Mouse (Mus musculus): ENCODE measurements around the gene Tnip2. TPM values are rescaled to one million over a fixed set of nuclear protein-coding genes. Genes with fewer than 3 reads are reported as not detected.

Gene Tnip2
- polyA plus RNA-seq, 1 experiment from 2014 or later, result 15.0 TPM

GRCm38 (mm10) chr5:34488741-34489417 lies 24.9 kb downstream of the Tnip2 start:
- Histone ChIP-seq H3K9me3 (no peaks in the 10 kb centered on the region), H3K4me3 (no peak overlapping the region), H3K36me3 (peaks cover 14% of the 10 kb centered on the region), H3K4me1 (replicated peaks) (no peaks in the 10 kb centered on the region), H3K9ac (no peak overlapping the region), H3K4me2 (no peak overlapping the region), H3K27me3 (no peaks in the 10 kb centered on the region), H3K27ac (replicated peaks) (no peak overlapping the region)
- ATAC-seq (ENCODE audit: low FRiP score, low read depth), result no peak
- 68% methylated on average over 6 of the region's 6 CpGs for WGBS

GRCm38 (mm10) chr5:34487320-34488090 lies 26.3 kb downstream of the Tnip2 start:
- ATAC-seq (ENCODE audit: low FRiP score, low read depth), result no peak
- Histone ChIP-seq H3K36me3 (peaks cover 17% of the 10 kb centered on the region), H3K27me3 (no peaks in the 10 kb centered on the region), H3K4me2 (no peak overlapping the region), H3K27ac (replicated peaks) (no peak overlapping the region), H3K4me1 (replicated peaks) (no peaks in the 10 kb centered on the region), H3K9me3 (no peaks in the 10 kb centered on the region), H3K9ac (no peak overlapping the region), H3K4me3 (no peak overlapping the region)
- 80% methylated on average over 6 of the region's 6 CpGs for whole genome bisulfite sequencing

GRCm38 (mm10) chr5:34485731-34486130 lies 28.1 kb downstream of the Tnip2 start:
- no peak for ATAC-seq (ENCODE audit: low FRiP score, low read depth)
- 94% methylated on average over 15 of the region's 15 CpGs for WGBS
- Histone ChIP-seq H3K36me3 (peaks cover 32% of the 10 kb centered on the region), H3K4me3 (no peak overlapping the region), H3K9ac (no peak overlapping the region), H3K9me3 (no peaks in the 10 kb centered on the region), H3K27me3 (no peaks in the 10 kb centered on the region), H3K27ac (replicated peaks) (no peak overlapping the region), H3K4me2 (no peak overlapping the region), H3K4me1 (replicated peaks) (no peaks in the 10 kb centered on the region)

GRCm38 (mm10) chr5:34480926-34481325 lies 32.9 kb downstream of the Tnip2 start:
- ATAC-seq (ENCODE audit: low FRiP score, low read depth), result no peak
- Histone ChIP-seq H3K27me3 (no peaks in the 10 kb centered on the region), H3K9me3 (no peaks in the 10 kb centered on the region), H3K4me3 (no peak overlapping the region), H3K9ac (no peak overlapping the region), H3K27ac (replicated peaks) (no peak overlapping the region), H3K4me2 (no peak overlapping the region), H3K36me3 (peaks cover 67% of the 10 kb centered on the region), H3K4me1 (replicated peaks) (no peaks in the 10 kb centered on the region)
- WGBS, result 82% methylated on average over 3 of the region's 3 CpGs

- no peak for ATAC-seq (ENCODE audit: low FRiP score, low read depth)
- Histone ChIP-seq H3K36me3 (peaks cover 36% of the 10 kb centered on the region), H3K27me3 (no peaks in the 10 kb centered on the region), H3K9me3 (no peaks in the 10 kb centered on the region), H3K4me1 (replicated peaks) (no peaks in the 10 kb centered on the region), H3K4me3 (no peak overlapping the region), H3K27ac (replicated peaks) (no peak overlapping the region), H3K9ac (no peak overlapping the region), H3K4me2 (no peak overlapping the region)
- 93% methylated on average over 2 of the region's 2 CpGs for WGBS
Observed at GRCm38 (mm10) chr5:34468039-34468775, 45.6 kb downstream of the Tnip2 start.

GRCm38 (mm10) chr5:34466648-34467047 lies 47.1 kb downstream of the Tnip2 start:
- no peaks in the 10 kb centered on the region for H3K9me3 ChIP-seq
- WGBS, result 96% methylated on average over 2 of the region's 2 CpGs
- H3K36me3 ChIP-seq, result peaks cover 50% of the 10 kb centered on the region
- H3K27ac ChIP-seq (replicated peaks), result no peak overlapping the region
- no peak overlapping the region for H3K4me3 ChIP-seq
- no peak overlapping the region for H3K9ac ChIP-seq
- no peak overlapping the region for H3K4me2 ChIP-seq
- no peaks in the 10 kb centered on the region for H3K4me1 ChIP-seq (replicated peaks)
- no peak for ATAC-seq (ENCODE audit: low FRiP score, low read depth)
- H3K27me3 ChIP-seq, result no peaks in the 10 kb centered on the region

GRCm38 (mm10) chr5:34466079-34466478 lies 47.7 kb downstream of the Tnip2 start:
- Histone ChIP-seq H3K4me2 (no peak overlapping the region), H3K9me3 (no peaks in the 10 kb centered on the region), H3K27ac (replicated peaks) (no peak overlapping the region), H3K9ac (no peak overlapping the region), H3K4me3 (no peak overlapping the region), H3K27me3 (no peaks in the 10 kb centered on the region), H3K36me3 (peaks cover 56% of the 10 kb centered on the region), H3K4me1 (replicated peaks) (no peaks in the 10 kb centered on the region)
- WGBS, result 91% methylated on average over 1 of the region's 1 CpGs
- no peak for ATAC-seq (ENCODE audit: low FRiP score, low read depth)

- ATAC-seq (ENCODE audit: low FRiP score, low read depth), result no peak
- no peak overlapping the region for H3K4me2 ChIP-seq
- WGBS, result 83% methylated on average over 6 of the region's 6 CpGs
Observed at GRCm38 (mm10) chr5:34461841-34462240, 52.0 kb downstream of the Tnip2 start.

GRCm38 (mm10) chr5:34461294-34461693 lies 52.5 kb downstream of the Tnip2 start:
- no peak overlapping the region for H3K4me3 ChIP-seq
- no peaks in the 10 kb centered on the region for H3K9me3 ChIP-seq
- WGBS, result 95% methylated on average over 4 of the region's 4 CpGs
- no peak for ATAC-seq (ENCODE audit: low FRiP score, low read depth)
- peaks cover 77% of the 10 kb centered on the region for H3K36me3 ChIP-seq
- no peaks in the 10 kb centered on the region for H3K4me1 ChIP-seq (replicated peaks)
- no peak overlapping the region for H3K27ac ChIP-seq (replicated peaks)
- no peak overlapping the region for H3K9ac ChIP-seq
- no peak overlapping the region for H3K4me2 ChIP-seq
- H3K27me3 ChIP-seq, result no peaks in the 10 kb centered on the region

More at GRCm38 (mm10) chr5:34461841-34462240, 52.0 kb downstream of the Tnip2 start:
- no peaks in the 10 kb centered on the region for H3K9me3 ChIP-seq
- peaks cover 82% of the 10 kb centered on the region for H3K36me3 ChIP-seq
- H3K27ac ChIP-seq (replicated peaks), result no peak overlapping the region
- H3K4me3 ChIP-seq, result no peak overlapping the region
- no peaks in the 10 kb centered on the region for H3K4me1 ChIP-seq (replicated peaks)
- H3K27me3 ChIP-seq, result no peaks in the 10 kb centered on the region
- H3K9ac ChIP-seq, result no peak overlapping the region

GRCm38 (mm10) chr5:34458994-34459393 lies 54.8 kb downstream of the Tnip2 start:
- WGBS, result 91% methylated on average over 1 of the region's 1 CpGs

GRCm38 (mm10) chr5:34446207-34446606 lies 67.6 kb downstream of the Tnip2 start:
- Histone ChIP-seq H3K4me2 (no peak overlapping the region), H3K4me3 (no peak overlapping the region), H3K27me3 (no peaks in the 10 kb centered on the region), H3K27ac (replicated peaks) (no peak overlapping the region), H3K4me1 (replicated peaks) (no peaks in the 10 kb centered on the region), H3K9me3 (no peaks in the 10 kb centered on the region), H3K36me3 (peaks cover 62% of the 10 kb centered on the region), H3K9ac (no peak overlapping the region)
- no peak for ATAC-seq (ENCODE audit: low FRiP score, low read depth)
- 83% methylated on average over 9 of the region's 9 CpGs for WGBS

More at GRCm38 (mm10) chr5:34458994-34459393, 54.8 kb downstream of the Tnip2 start:
- H3K36me3 ChIP-seq, result peaks cover 70% of the 10 kb centered on the region
- no peak overlapping the region for H3K27ac ChIP-seq (replicated peaks)
- no peak overlapping the region for H3K9ac ChIP-seq
- H3K4me1 ChIP-seq (replicated peaks), result no peaks in the 10 kb centered on the region
- H3K4me2 ChIP-seq, result no peak overlapping the region
- no peak for ATAC-seq (ENCODE audit: low FRiP score, low read depth)
- no peaks in the 10 kb centered on the region for H3K9me3 ChIP-seq
- H3K4me3 ChIP-seq, result no peak overlapping the region
- H3K27me3 ChIP-seq, result no peaks in the 10 kb centered on the region

All from hindbrain, embryonic 15.5 days (tissue).